Mouse (Mus musculus): Measurements from ENCODE around the gene Nrsn2. TPM values are rescaled to one million over a fixed set of nuclear protein-coding genes. Genes with fewer than 3 reads are reported as not detected.

Gene Nrsn2
- total RNA-seq (2014; fragmentation: Nextera tagmentation) (not detected in 2 replicates), total RNA-seq (2017) (0.17 TPM in 1 of 2 replicates, not detected in the other), polyA plus RNA-seq (2012) (not detected in 2 replicates)

DNA sequence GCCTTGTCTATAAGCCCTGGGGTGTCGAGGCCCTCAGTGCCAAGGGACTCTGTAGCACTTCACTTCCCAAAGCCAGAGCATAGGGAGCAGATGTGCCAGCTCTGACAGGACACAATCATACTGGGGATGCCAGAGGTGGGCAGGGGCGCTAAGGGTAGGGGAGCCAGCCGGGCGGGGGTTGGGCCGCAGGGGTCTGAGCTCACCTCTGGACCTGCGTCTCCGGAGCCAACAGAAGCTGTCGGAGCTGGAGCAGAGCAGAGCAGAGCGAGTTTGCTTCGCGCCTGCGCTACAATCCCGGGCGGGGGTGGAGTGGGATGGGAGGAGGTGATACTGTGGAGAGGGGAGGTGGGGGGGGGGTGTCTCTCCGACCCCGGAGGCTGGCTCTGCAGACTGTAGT is at the start of gene Nrsn2:
Nrsn2 (minus strand) TSS at position 294 of the 397 bp plus-strand sequence.
- ATAC-seq (ENCODE audit: extremely low read depth, insufficient number of reproducible peaks, low FRiP score, poor library complexity, severe bottlenecking), result no peak
- Histone ChIP-seq H3K27me3 (ENCODE audit: insufficient read depth, low read length) (peaks cover 45% of the 10 kb centered on the region), H3K4me3 (ENCODE audit: low read depth, low read length) (no peak within 1 kb of the TSS), H3K36me3 (replicated peaks) (no peaks in the 10 kb centered on the region), H3K9me3 (replicated peaks) (no peaks in the 10 kb centered on the region), H3K4me1 (ENCODE audit: insufficient read depth, low read depth, low read length) (peaks cover 13% of the 10 kb centered on the region)
- DNase-seq (ENCODE audit: low spot score), result no peak
- no peak for TF ChIP-seq GATA1 (IDR thresholded peaks at IDR 0.05; ENCODE audit: borderline replicate concordance, low read length)
- TF ChIP-seq GATA2 (IDR thresholded peaks at IDR 0.05; ENCODE audit: borderline replicate concordance, low read depth, low read length), result no peak
- no peak for TF ChIP-seq TAL1 (conservative IDR thresholded peaks at IDR 0.05; ENCODE audit: low read depth, low read length)
- no peak for TF ChIP-seq CTCF (IDR thresholded peaks at IDR 0.05; ENCODE audit: low read depth, low read length)
- TF ChIP-seq POLR2AphosphoS5 (IDR thresholded peaks at IDR 0.05; ENCODE audit: insufficient replicate concordance, low read depth, low read length), result no peak

DNA sequence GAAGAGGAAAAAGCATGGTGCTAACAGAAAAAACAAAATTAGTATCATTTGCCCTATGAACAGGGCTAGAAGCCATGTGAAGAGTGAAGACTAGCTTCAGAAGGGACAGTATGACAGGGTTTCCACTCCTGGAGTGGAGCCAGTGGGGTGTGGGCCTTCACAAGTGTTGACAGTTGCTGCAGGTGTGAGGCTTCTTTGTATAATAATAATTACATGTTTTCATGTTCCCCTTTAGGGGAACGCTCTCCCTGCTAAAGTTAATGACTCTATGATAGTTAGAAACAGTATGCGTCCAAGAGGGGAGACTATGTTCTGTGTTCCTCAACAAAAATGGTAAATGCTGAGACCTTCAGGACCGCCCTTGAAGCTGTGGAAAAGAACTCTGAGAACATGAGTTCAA is 39.3 kb upstream of the Nrsn2 start:
- DNase-seq (ENCODE audit: low spot score), result no peak
- Histone ChIP-seq H3K27me3 (ENCODE audit: insufficient read depth, low read length) (no peaks in the 10 kb centered on the region), H3K4me3 (ENCODE audit: low read depth, low read length) (peak overlapping the region; percentile 78; the same call in 1 of the 2 replicates), H3K4me1 (ENCODE audit: insufficient read depth, low read depth, low read length) (peaks cover 16% of the 10 kb centered on the region), H3K9me3 (replicated peaks) (peaks cover 46% of the 10 kb centered on the region), H3K36me3 (replicated peaks) (peaks cover 19% of the 10 kb centered on the region)
- ATAC-seq (ENCODE audit: extremely low read depth, insufficient number of reproducible peaks, low FRiP score, poor library complexity, severe bottlenecking), result no peak
- no peak for TF ChIP-seq GATA2 (IDR thresholded peaks at IDR 0.05; ENCODE audit: borderline replicate concordance, low read depth, low read length)
- no peak for TF ChIP-seq POLR2AphosphoS5 (IDR thresholded peaks at IDR 0.05; ENCODE audit: insufficient replicate concordance, low read depth, low read length)
- TF ChIP-seq CTCF (IDR thresholded peaks at IDR 0.05; ENCODE audit: low read depth, low read length), result no peak
- TF ChIP-seq TAL1 (conservative IDR thresholded peaks at IDR 0.05; ENCODE audit: low read depth, low read length), result no peak
- no peak for TF ChIP-seq GATA1 (IDR thresholded peaks at IDR 0.05; ENCODE audit: borderline replicate concordance, low read length)

DNA sequence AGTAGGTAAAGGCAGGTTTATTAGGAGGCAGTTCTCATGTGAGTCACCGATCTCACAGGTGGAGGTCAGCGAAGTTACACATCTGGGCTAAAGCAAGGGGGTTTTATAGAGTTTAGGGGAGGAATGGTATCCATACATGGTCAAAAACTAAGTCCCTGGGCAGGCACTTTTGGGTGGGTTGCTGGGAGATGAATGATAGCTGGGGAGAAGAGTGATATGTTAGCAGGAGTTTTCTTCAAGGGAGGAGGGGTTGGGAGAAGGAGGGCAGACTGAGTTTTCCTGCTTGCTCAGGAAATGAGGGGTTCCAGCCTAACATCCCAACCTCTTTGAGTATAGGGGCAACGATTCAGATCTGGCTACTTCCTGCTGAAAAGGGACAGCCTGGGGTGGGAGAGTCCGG is 38.8 kb upstream of the Nrsn2 start, which contains the start of gene 6820408C15Rik:
6820408C15Rik (plus strand) TSS at position 301 of the 400 bp plus-strand sequence.
- DNase-seq (ENCODE audit: low spot score) (no peak), ATAC-seq (ENCODE audit: extremely low read depth, insufficient number of reproducible peaks, low FRiP score, poor library complexity, severe bottlenecking) (no peak)
- no peaks in the 10 kb centered on the region for H3K27me3 ChIP-seq (ENCODE audit: insufficient read depth, low read length)
- H3K36me3 ChIP-seq (replicated peaks), result peaks cover 20% of the 10 kb centered on the region
- H3K4me1 ChIP-seq (ENCODE audit: insufficient read depth, low read depth, low read length), result peaks cover 21% of the 10 kb centered on the region
- peaks cover 43% of the 10 kb centered on the region for H3K9me3 ChIP-seq (replicated peaks)
- TF ChIP-seq POLR2AphosphoS5 (IDR thresholded peaks at IDR 0.05; ENCODE audit: insufficient replicate concordance, low read depth, low read length) (no peak), GATA1 (IDR thresholded peaks at IDR 0.05; ENCODE audit: borderline replicate concordance, low read length) (no peak), GATA2 (IDR thresholded peaks at IDR 0.05; ENCODE audit: borderline replicate concordance, low read depth, low read length) (no peak), TAL1 (conservative IDR thresholded peaks at IDR 0.05; ENCODE audit: low read depth, low read length) (no peak), CTCF (IDR thresholded peaks at IDR 0.05; ENCODE audit: low read depth, low read length) (no peak)
- peak within 1 kb of the TSS; percentile 78 for H3K4me3 ChIP-seq (ENCODE audit: low read depth, low read length)

DNA sequence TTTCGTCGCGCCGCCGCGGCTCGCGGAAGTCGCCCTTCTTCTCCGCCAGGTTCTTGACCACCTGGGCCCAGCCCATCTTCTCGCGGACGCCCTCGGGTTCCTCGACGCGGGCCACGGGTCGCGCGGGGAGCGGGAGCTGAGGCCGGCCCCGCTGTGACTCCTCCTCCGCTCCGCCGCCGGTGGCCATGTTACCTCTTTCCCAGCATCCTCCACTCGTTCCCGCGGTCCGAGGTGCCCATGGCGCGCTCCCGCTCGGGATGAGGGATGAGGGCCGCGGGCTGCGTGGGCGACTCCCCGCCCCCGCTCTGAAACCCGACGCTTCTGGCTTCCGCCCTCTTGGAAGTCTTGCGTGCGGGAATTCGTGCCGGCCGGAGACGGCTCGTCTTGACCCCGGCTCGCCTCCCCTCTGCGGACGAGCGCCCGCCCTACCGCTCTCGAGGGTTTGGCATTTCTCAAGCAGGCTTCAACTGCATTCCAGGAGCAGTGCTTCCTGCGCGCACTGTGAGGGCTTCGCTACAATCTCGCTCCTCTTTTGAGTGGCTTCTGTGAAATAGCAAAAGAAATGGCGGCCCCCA is 38.2 kb upstream of the Nrsn2 start, which contains the start of gene Zcchc3:
Zcchc3 (minus strand) TSS at position 437 of the 575 bp plus-strand sequence.
- Histone ChIP-seq H3K4me3 (ENCODE audit: low read depth, low read length) (peak within 1 kb of the TSS; percentile 78), H3K27me3 (ENCODE audit: insufficient read depth, low read length) (no peaks in the 10 kb centered on the region), H3K4me1 (ENCODE audit: insufficient read depth, low read depth, low read length) (peaks cover 27% of the 10 kb centered on the region), H3K9me3 (replicated peaks) (peaks cover 37% of the 10 kb centered on the region), H3K36me3 (replicated peaks) (peaks cover 16% of the 10 kb centered on the region)
- TF ChIP-seq GATA2 (IDR thresholded peaks at IDR 0.05; ENCODE audit: borderline replicate concordance, low read depth, low read length) (no peak), TAL1 (conservative IDR thresholded peaks at IDR 0.05; ENCODE audit: low read depth, low read length) (no peak)
- ATAC-seq (ENCODE audit: extremely low read depth, insufficient number of reproducible peaks, low FRiP score, poor library complexity, severe bottlenecking) (no peak), DNase-seq (ENCODE audit: low spot score) (peak; percentile 64)

DNA sequence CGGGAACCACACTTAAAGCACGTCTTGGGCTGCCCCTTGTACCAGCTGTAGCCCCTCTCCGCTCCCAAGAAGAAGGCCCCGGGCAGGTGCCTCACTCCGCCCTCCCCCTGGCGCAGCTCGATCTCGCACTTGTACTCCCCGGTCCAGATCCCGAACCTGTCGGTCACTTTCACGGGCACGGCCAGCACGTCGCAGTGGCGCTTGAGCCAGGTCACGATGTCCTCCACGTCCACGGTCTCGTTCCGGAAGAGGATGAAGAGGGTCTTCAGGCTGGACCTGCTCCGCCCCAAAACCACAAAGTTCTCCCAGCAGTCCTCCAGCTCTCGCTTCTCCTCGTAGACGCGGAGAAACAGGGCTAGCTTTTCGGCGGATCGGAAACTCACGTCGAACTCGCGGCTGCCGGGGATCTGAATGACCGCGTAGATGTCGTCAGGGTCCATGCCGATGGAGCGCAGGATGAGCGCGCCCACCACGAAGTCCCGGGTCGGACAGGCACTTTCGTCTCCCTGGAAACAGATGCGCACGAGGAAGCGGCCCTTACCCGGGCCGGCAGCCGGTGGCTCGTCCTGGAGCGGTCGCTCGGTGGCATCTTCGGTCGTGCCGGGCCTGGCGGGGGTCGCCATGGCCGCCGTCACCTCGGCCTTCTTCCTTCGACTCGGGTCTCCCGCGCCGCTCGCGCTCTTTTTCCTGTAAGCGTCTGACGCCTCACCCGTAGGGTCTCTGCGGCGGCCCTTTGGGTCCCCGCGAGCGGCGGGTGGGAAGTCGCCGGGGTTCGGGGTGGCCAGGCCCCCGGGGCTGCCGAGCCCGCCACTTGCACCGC is 37.5 kb upstream of the Nrsn2 start:
- Histone ChIP-seq H3K4me3 (ENCODE audit: low read depth, low read length) (peak overlapping the region; percentile 78), H3K4me1 (ENCODE audit: insufficient read depth, low read depth, low read length) (peaks cover 31% of the 10 kb centered on the region), H3K36me3 (replicated peaks) (peaks cover 20% of the 10 kb centered on the region), H3K9me3 (replicated peaks) (peaks cover 34% of the 10 kb centered on the region), H3K27me3 (ENCODE audit: insufficient read depth, low read length) (no peaks in the 10 kb centered on the region)
- TF ChIP-seq TAL1 (conservative IDR thresholded peaks at IDR 0.05; ENCODE audit: low read depth, low read length) (no peak), POLR2AphosphoS5 (IDR thresholded peaks at IDR 0.05; ENCODE audit: insufficient replicate concordance, low read depth, low read length) (no peak), GATA2 (IDR thresholded peaks at IDR 0.05; ENCODE audit: borderline replicate concordance, low read depth, low read length) (no peak), CTCF (IDR thresholded peaks at IDR 0.05; ENCODE audit: low read depth, low read length) (no peak), GATA1 (IDR thresholded peaks at IDR 0.05; ENCODE audit: borderline replicate concordance, low read length) (no peak)
- ATAC-seq (ENCODE audit: extremely low read depth, insufficient number of reproducible peaks, low FRiP score, poor library complexity, severe bottlenecking), result no peak
- DNase-seq (ENCODE audit: low spot score), result no peak

DNA sequence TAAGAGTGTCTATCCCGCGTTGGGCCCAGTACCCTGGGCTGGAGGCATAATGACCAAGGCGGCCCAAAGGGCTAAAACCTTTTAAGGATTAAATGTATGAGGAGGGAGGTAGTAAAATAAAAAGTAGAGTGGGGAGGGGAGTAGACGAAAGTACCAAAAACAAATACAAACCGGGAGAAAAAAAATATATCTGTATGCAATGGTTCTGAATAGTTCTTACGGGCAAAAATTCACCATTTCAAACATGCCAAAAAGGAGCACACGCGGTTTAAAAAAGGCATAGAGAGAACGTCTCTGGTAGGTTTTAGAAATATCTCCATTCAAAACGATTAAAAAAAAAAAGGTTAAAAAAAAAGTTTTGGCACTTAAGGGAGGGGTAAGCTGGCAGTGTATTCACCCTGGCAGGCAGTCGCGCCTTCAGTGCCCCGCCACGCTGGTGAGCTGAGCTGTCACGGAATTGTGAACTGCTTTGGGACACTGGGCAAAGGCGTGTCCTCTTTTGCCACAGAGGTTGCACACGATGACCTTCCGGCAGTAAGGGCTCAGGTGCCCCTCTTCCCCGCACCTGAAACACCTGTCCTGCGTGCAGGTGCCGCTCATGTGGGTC is 36.8 kb upstream of the Nrsn2 start:
- Histone ChIP-seq H3K27me3 (ENCODE audit: insufficient read depth, low read length) (no peaks in the 10 kb centered on the region), H3K9me3 (replicated peaks) (peaks cover 31% of the 10 kb centered on the region), H3K4me1 (ENCODE audit: insufficient read depth, low read depth, low read length) (peaks cover 31% of the 10 kb centered on the region), H3K36me3 (replicated peaks) (peaks cover 17% of the 10 kb centered on the region), H3K4me3 (ENCODE audit: low read depth, low read length) (peak overlapping the region; percentile 78)
- DNase-seq (ENCODE audit: low spot score) (no peak), ATAC-seq (ENCODE audit: extremely low read depth, insufficient number of reproducible peaks, low FRiP score, poor library complexity, severe bottlenecking) (no peak)
- TF ChIP-seq TAL1 (conservative IDR thresholded peaks at IDR 0.05; ENCODE audit: low read depth, low read length) (no peak), GATA2 (IDR thresholded peaks at IDR 0.05; ENCODE audit: borderline replicate concordance, low read depth, low read length) (no peak), CTCF (IDR thresholded peaks at IDR 0.05; ENCODE audit: low read depth, low read length) (no peak), POLR2AphosphoS5 (IDR thresholded peaks at IDR 0.05; ENCODE audit: insufficient replicate concordance, low read depth, low read length) (no peak), GATA1 (IDR thresholded peaks at IDR 0.05; ENCODE audit: borderline replicate concordance, low read length) (no peak)
